Mouse (Mus musculus) gastrocnemius, adult 18-20 months (tissue): ENCODE results near the gene Vav2. TPM values are rescaled to one million over a fixed set of nuclear protein-coding genes. Genes with fewer than 3 reads are reported as not detected.

Experiments
- DNase-seq: peaks from one replicate; pipeline ENCODE4 v3.0.0; 2021; ENCODE audit warnings: low spot score
- total RNA-seq, 2 experiments: library from RNA; stranded (reverse); gene quantifications; 2 replicates each; pipeline ENCODE4 v1.2.3; 2021

The Vav2 gene
- total RNA-seq, 2 experiments from 2014 or later: 1.9 to 3.1 TPM

GRCm38 (mm10) chr2:27410518-27411140, 16.2 kb downstream of the Vav2 start:
- DNase-seq: no peak

GRCm38 (mm10) chr2:27408194-27408593, 18.6 kb downstream of the Vav2 start:
- DNase-seq: no peak

- no peak for DNase-seq
Observed at GRCm38 (mm10) chr2:27406928-27407327, 19.9 kb downstream of the Vav2 start.

GRCm38 (mm10) chr2:27405094-27405884, 21.5 kb downstream of the Vav2 start:
- no peak for DNase-seq

GRCm38 (mm10) chr2:27404375-27405093, 22.3 kb downstream of the Vav2 start:
- no peak for DNase-seq

- DNase-seq: no peak
Observed at GRCm38 (mm10) chr2:27401544-27401943, 25.3 kb downstream of the Vav2 start.

GRCm38 (mm10) chr2:27400083-27400482, 26.8 kb downstream of the Vav2 start:
- no peak for DNase-seq

- no peak for DNase-seq
Observed at GRCm38 (mm10) chr2:27396656-27397440, 30.0 kb downstream of the Vav2 start.

GRCm38 (mm10) chr2:27394158-27394832, 32.5 kb downstream of the Vav2 start:
- DNase-seq: no peak

GRCm38 (mm10) chr2:27392278-27392677, 34.6 kb downstream of the Vav2 start:
- peak; percentile 37 for DNase-seq

GRCm38 (mm10) chr2:27390775-27391174, 36.1 kb downstream of the Vav2 start:
- no peak for DNase-seq

GRCm38 (mm10) chr2:27390325-27390724, 36.5 kb downstream of the Vav2 start:
- DNase-seq: no peak

- no peak for DNase-seq
Observed at GRCm38 (mm10) chr2:27389272-27390162, 37.3 kb downstream of the Vav2 start.

GRCm38 (mm10) chr2:27387209-27387608, 39.6 kb downstream of the Vav2 start:
- no peak for DNase-seq

GRCm38 (mm10) chr2:27381698-27382097, 45.1 kb downstream of the Vav2 start:
- DNase-seq: no peak

- DNase-seq: no peak
Observed at GRCm38 (mm10) chr2:27381254-27381653, 45.6 kb downstream of the Vav2 start.

GRCm38 (mm10) chr2:27377876-27378275, 49.0 kb downstream of the Vav2 start:
- no peak for DNase-seq

- DNase-seq: no peak
Observed at GRCm38 (mm10) chr2:27377164-27377563, 49.7 kb downstream of the Vav2 start.

- no peak for DNase-seq
Observed at GRCm38 (mm10) chr2:27375141-27375540, 51.7 kb downstream of the Vav2 start.

- no peak for DNase-seq
Observed at GRCm38 (mm10) chr2:27373349-27373748, 53.5 kb downstream of the Vav2 start.
